Comparison of ENCODE assay signal across 8 mouse cellular contexts in the genomic region with DNA sequence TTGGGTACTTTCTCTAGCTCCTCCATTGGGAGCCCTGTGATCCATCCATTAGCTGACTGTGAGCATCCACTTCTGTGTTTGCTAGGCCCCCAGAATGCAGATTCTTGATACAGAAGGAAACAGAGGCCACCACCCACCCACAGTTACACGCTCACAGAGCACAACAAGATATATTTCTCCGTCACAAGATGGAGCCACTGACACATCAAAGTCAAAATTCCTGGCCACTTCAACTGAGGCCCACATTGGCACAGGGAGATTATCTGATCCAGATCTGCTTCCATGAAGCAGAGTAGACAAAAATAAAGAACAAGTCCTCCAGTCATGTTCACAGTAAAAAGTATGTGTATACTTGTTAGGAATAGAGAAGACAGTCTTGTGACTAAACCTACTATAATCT. TPM values are rescaled to one million over a fixed set of nuclear protein-coding genes. Genes with fewer than 3 reads are reported as not detected.
DNase-seq lines count a peak whose midpoint lies in the region; ATAC-seq and TF ChIP-seq lines count a peak whose summit lies in the region.

No protein-coding gene starts in this region.

- no peak overlapping the region for H3K9ac ChIP-seq in kidney, embryonic 16.5 days (replicated peaks; ENCODE audit: low read length)
- no peak overlapping the region for H3K9ac ChIP-seq in CH12.LX (ENCODE audit: insufficient read depth, low read depth)

- H3K4me1 ChIP-seq in kidney, adult 2 months (ENCODE audit: control insufficient read depth, insufficient read depth, low read length), result no peaks in the 10 kb centered on the region
- no peaks in the 10 kb centered on the region for H3K4me1 ChIP-seq in kidney, embryonic 16.5 days (ENCODE audit: insufficient read depth, low read length)
- no peaks in the 10 kb centered on the region for H3K4me1 ChIP-seq in CH12.LX (ENCODE audit: control insufficient read depth in 1 of 2, insufficient read depth in 2 of 2)

- TF ChIP-seq CTCF in kidney, adult 2 months (conservative IDR thresholded peaks at IDR 0.05; ENCODE audit: insufficient read depth, insufficient read length, low read depth, low read length), result peak; percentile 48
- TF ChIP-seq CTCF in CH12.LX (conservative IDR thresholded peaks at IDR 0.05 in 1 of 2, IDR thresholded peaks at IDR 0.05 in 1 of 2; ENCODE audit: low read depth in 2 of 2, low read length in 2 of 2), result peak in 1 of 2 experiments; percentile 72; a peak in 2 of 4 replicates

- TF ChIP-seq RAD21 in CH12.LX (IDR thresholded peaks at IDR 0.05; ENCODE audit: low read depth, low read length), result peak; percentile 75

- no peak overlapping the region for H3K4me3 ChIP-seq in kidney, adult 2 months (ENCODE audit: insufficient read depth, low read depth, low read length)
- no peak overlapping the region for H3K4me3 ChIP-seq in kidney, embryonic 16.5 days (ENCODE audit: low read length)
- no peak overlapping the region for H3K4me3 ChIP-seq in CH12.LX (replicated peaks in 1 of 3; ENCODE audit: low read depth in 2 of 3, low read length in 2 of 3, poor library complexity in 1 of 3)

- in situ Hi-C loops in CH12.LX (cut with MboI; ENCODE audit: low pct_ligation_motif_present, low pct_unique_long_range_greater_than_20kb, low sequenced_read_pairs), result no loop called here

- H3K36me3 ChIP-seq in kidney, adult 2 months (ENCODE audit: control insufficient read depth, insufficient read depth, low read length), result no peaks in the 10 kb centered on the region
- H3K36me3 ChIP-seq in kidney, embryonic 16.5 days (ENCODE audit: insufficient read depth, low read length), result no peaks in the 10 kb centered on the region
- no peaks in the 10 kb centered on the region for H3K36me3 ChIP-seq in CH12.LX (replicated peaks in 1 of 2; ENCODE audit: control insufficient read depth in 1 of 2, insufficient read depth in 1 of 2, low read length in 1 of 2)

- no peak for ATAC-seq in kidney, embryonic 16.5 days (ENCODE audit: low FRiP score, low TSS enrichment)
- ATAC-seq in granulocyte monocyte progenitor cell, adult 5-6 weeks (replicated peaks; ENCODE audit: poor library complexity, severe bottlenecking), result 0 out of 2 replicates have a peak, but pooled peaks have one; percentile 40
- ATAC-seq in erythroid progenitor cell, adult 5-6 weeks (replicated peaks; ENCODE audit: low FRiP score, poor library complexity, severe bottlenecking), result no peak; the same call in 1 of the 2 replicates

- no peaks in the 10 kb centered on the region for H3K27me3 ChIP-seq in kidney, adult 2 months (replicated peaks; ENCODE audit: control insufficient read depth, insufficient read depth, low read length)
- H3K27me3 ChIP-seq in kidney, embryonic 16.5 days (ENCODE audit: insufficient read depth, low read length), result no peaks in the 10 kb centered on the region
- H3K27me3 ChIP-seq in CH12.LX (replicated peaks), result peaks cover 24% of the 10 kb centered on the region

- peak; percentile 11 for DNase-seq in cerebellum, adult 11-12 months
- DNase-seq in cerebellum, adult 11 months, result no peak
- DNase-seq in kidney, adult 2 months, result peak; percentile 43
- peak; percentile 29 for DNase-seq in CH12.LX (ENCODE audit: extremely low read depth)
- no peak for DNase-seq in right cerebral cortex, postnatal 14 days

- no peak for TF ChIP-seq EP300 in CH12.LX (IDR thresholded peaks at IDR 0.05; ENCODE audit: low read length)

- no peak overlapping the region for H3K27ac ChIP-seq in kidney, adult 2 months (ENCODE audit: insufficient read depth, low read depth, low read length)
- H3K27ac ChIP-seq in kidney, embryonic 16.5 days (ENCODE audit: low read length), result no peak overlapping the region
- H3K27ac ChIP-seq in CH12.LX (ENCODE audit: insufficient read depth, low read depth), result no peak overlapping the region

- WGBS in kidney, adult 2 months, result 46% methylated on average over 2 of the region's 2 CpGs
- 45% methylated on average over 2 of the region's 2 CpGs for WGBS in kidney, embryonic 16.5 days

- dilution Hi-C loops in CH12.LX (cut with MboI; ENCODE audit: extremely low pct_ligation_motif_present, extremely low pct_unique_long_range_greater_than_20kb, low sequenced_read_pairs), result no loop called here

- no peak overlapping the region for H3K4me2 ChIP-seq in kidney, embryonic 16.5 days (replicated peaks; ENCODE audit: low read depth, low read length)
- H3K4me2 ChIP-seq in CH12.LX (ENCODE audit: insufficient read depth, low read depth, poor library complexity, severe bottlenecking), result no peak overlapping the region

- no peaks in the 10 kb centered on the region for H3K9me3 ChIP-seq in kidney, embryonic 16.5 days (ENCODE audit: low read length)
- H3K9me3 ChIP-seq in CH12.LX (replicated peaks; ENCODE audit: low read length), result no peaks in the 10 kb centered on the region

- no peaks in the 10 kb centered on the region for H3K79me2 ChIP-seq in CH12.LX (replicated peaks; ENCODE audit: control insufficient read depth, extremely low read depth, insufficient read depth, poor library complexity, severe bottlenecking)

- no peak for TF ChIP-seq POLR2A in kidney, adult 2 months (IDR thresholded peaks at IDR 0.05; ENCODE audit: low read depth, low read length)
- TF ChIP-seq POLR2A in CH12.LX (IDR thresholded peaks at IDR 0.05; ENCODE audit: low read depth, low read length), result no peak

TF ChIP-seq in CH12.LX, 34 proteins besides CTCF, POLR2A, EP300 and RAD21:
- TF ChIP-seq GABPA (IDR thresholded peaks at IDR 0.05; ENCODE audit: insufficient replicate concordance, low read depth, low read length), result no peak
- peak; percentile 38 for TF ChIP-seq ZC3H11A (IDR thresholded peaks at IDR 0.05; ENCODE audit: low read depth, low read length)
- 0 out of 2 replicates have a peak, but pooled peaks have one; percentile 20 for TF ChIP-seq MEF2A (IDR thresholded peaks at IDR 0.05; ENCODE audit: borderline replicate concordance, low read depth, low read length)
- peak; percentile 70 for TF ChIP-seq SMC3 (IDR thresholded peaks at IDR 0.05; ENCODE audit: low read depth, low read length)

RNA-seq across cellular contexts. Expression of a gene that starts 6.8 kb away (rescaled TPM):
- 2.3 TPM in 2 replicates for polyA plus RNA-seq in kidney, adult 2 months (2012; rRNA removed)
- 7.3 and 8.0 TPM in 2 replicates for polyA plus RNA-seq in kidney, embryonic 16.5 days (2015; fragmentation: Nextera tagmentation; extraction: Ambion mirVana)
- total RNA-seq in CH12.LX (2012; rRNA removed) (0.38 and 0.68 TPM in 2 replicates), CH12.LX (2014; rRNA removed) (0.22 and 0.26 TPM in 2 replicates)
- 0.14 and 0.26 TPM in 2 replicates for polyA plus RNA-seq in CH12.LX (2012; ENCODE audit: insufficient read length, low read depth)
- total RNA-seq in granulocyte monocyte progenitor cell, adult 5-6 weeks (2014; fragmentation: Nextera tagmentation), result not detected in 2 replicates
- total RNA-seq in granulocyte monocyte progenitor cell, adult 5-6 weeks (2017), result 0.65 TPM in 1 of 2 replicates, not detected in the other
- total RNA-seq in erythroid progenitor cell, adult 5-6 weeks (2015; ENCODE audit: low replicate concordance), result not detected in 2 replicates
- 0.51 and 1.3 TPM in 2 replicates for total RNA-seq in erythroid progenitor cell, adult 5-6 weeks (2017; ENCODE audit: low replicate concordance)

RNA-seq across cellular contexts. Expression of a gene that starts 39.6 kb away (rescaled TPM):
- 15.5 and 17.5 TPM in 2 replicates for polyA plus RNA-seq in kidney, adult 2 months (2012; rRNA removed)
- polyA plus RNA-seq in kidney, embryonic 16.5 days (2015; fragmentation: Nextera tagmentation; extraction: Ambion mirVana), result 17.8 and 20.8 TPM in 2 replicates
- total RNA-seq in CH12.LX (2012; rRNA removed) (29.2 and 30.5 TPM in 2 replicates), CH12.LX (2014; rRNA removed) (30.0 and 32.7 TPM in 2 replicates)
- 36.1 and 37.2 TPM in 2 replicates for polyA plus RNA-seq in CH12.LX (2012; ENCODE audit: insufficient read length, low read depth)
- total RNA-seq in granulocyte monocyte progenitor cell, adult 5-6 weeks (2014; fragmentation: Nextera tagmentation), result 36.0 and 69.1 TPM in 2 replicates
- 63.5 and 68.6 TPM in 2 replicates for total RNA-seq in granulocyte monocyte progenitor cell, adult 5-6 weeks (2017)
- total RNA-seq in erythroid progenitor cell, adult 5-6 weeks (2015; ENCODE audit: low replicate concordance), result 106 and 138 TPM in 2 replicates
- total RNA-seq in erythroid progenitor cell, adult 5-6 weeks (2017; ENCODE audit: low replicate concordance), result 120 and 148 TPM in 2 replicates

Comparison
In these comparisons a context has a peak if more than half of its experiments do, and no peak if none do; other contexts are left out.
1. DNase-seq: peak in cerebellum, adult 11-12 months (single experiment), kidney, adult 2 months (single experiment) and CH12.LX (single experiment); none in cerebellum, adult 11 months (single experiment) and right cerebral cortex, postnatal 14 days (single experiment).